Mouse (Mus musculus) intestine, embryonic 14.5 days (tissue): ENCODE data around the gene Osbpl9. TPM values are rescaled to one million over a fixed set of nuclear protein-coding genes. Genes with fewer than 3 reads are reported as not detected.

Experiments
- ATAC-seq: fragments of 200-750 bp; cut with Nextera tagmentation; replicated peaks from 2 replicates; pipeline ENCODE4 v1.8.0; 2017; ENCODE audit warnings: low read depth, moderate number of reproducible peaks, moderate TSS enrichment, moderate library complexity; ENCODE audit not compliant: low FRiP score, low TSS enrichment
- DNase-seq: peaks from one replicate; pipeline ENCODE4 v3.0.0-alpha.2; 2018; ENCODE audit warnings: low spot score
- H3K27ac ChIP-seq: fragments of 300-500 bp; sonication (generic); 2 replicates; pipeline ENCODE4 v1.5.1; 2014; ENCODE audit warnings: low read depth, mild to moderate bottlenecking, control low read depth
- H3K27me3 ChIP-seq: fragments of 300-500 bp; sonication (generic); replicated peaks from 2 replicates; pipeline ENCODE4 v1.6.1; 2014; ENCODE audit warnings: low read length, control low read depth; ENCODE audit not compliant: control insufficient read depth, insufficient read depth
- H3K36me3 ChIP-seq: fragments of 300-500 bp; sonication (generic); 2 replicates; pipeline ENCODE4 v1.6.1; 2014; ENCODE audit warnings: low read length, control low read depth; ENCODE audit not compliant: control insufficient read depth, insufficient read depth
- H3K4me1 ChIP-seq: fragments of 300-500 bp; sonication (generic); replicated peaks from 2 replicates; pipeline ENCODE4 v1.6.1; 2014; ENCODE audit warnings: low read length, control low read depth, mixed read lengths; ENCODE audit not compliant: control insufficient read depth, insufficient read depth
- H3K4me2 ChIP-seq: fragments of 300-500 bp; sonication (generic); 2 replicates; pipeline ENCODE4 v1.6.1; 2014; ENCODE audit warnings: low read length
- H3K4me3 ChIP-seq: fragments of 300-500 bp; sonication (generic); 2 replicates; pipeline ENCODE4 v1.5.1; 2014; ENCODE audit warnings: low read depth, low read length, control low read depth, mixed read lengths
- H3K9ac ChIP-seq: fragments of 300-500 bp; sonication (generic); 2 replicates; pipeline ENCODE4 v1.6.1; 2014; ENCODE audit warnings: mild to moderate bottlenecking, low read length
- H3K9me3 ChIP-seq: fragments of 300-500 bp; sonication (generic); 2 replicates; pipeline ENCODE4 v1.6.1; 2016; ENCODE audit warnings: low read length, control low read depth; ENCODE audit not compliant: control insufficient read depth
- WGBS: fragments of 180-500 bp; shearing (Covaris S2); extraction: QIAGEN DNeasy Blood & Tissue Kit; methylation state at CpG from one replicate; pipeline ENCODE4 v1.1.7; 2014; 5-methylcytosine and 5-hydroxymethylcytosine counted together
- polyA plus RNA-seq: library from polyadenylated mRNA; unstranded; fragments of >200 nt; fragmentation: Nextera tagmentation; extraction: Ambion mirVana; gene quantifications from 2 replicates; pipeline ENCODE4 v1.2.1, GENCODE M21; 2014

Gene Osbpl9
- polyA plus RNA-seq, 1 experiment from 2014 or later: 53.6 TPM

- Histone ChIP-seq H3K27ac (no peak overlapping the region), H3K36me3 (no peaks in the 10 kb centered on the region), H3K27me3 (no peaks in the 10 kb centered on the region), H3K4me1 (0 out of 2 replicates have a peak, but pooled peaks cover 3% of the 10 kb centered on the region), H3K9ac (no peak overlapping the region), H3K9me3 (no peaks in the 10 kb centered on the region), H3K4me3 (no peak overlapping the region), H3K4me2 (no peak overlapping the region)
- no peak for ATAC-seq
- WGBS: 89% methylated on average over 5 of the region's 5 CpGs
- DNase-seq: no peak
Observed at GRCm38 (mm10) chr4:109193886-109194285, 8.2 kb downstream of the Osbpl9 start.

GRCm38 (mm10) chr4:109191598-109191997 is 10.5 kb downstream of the Osbpl9 start:
- H3K4me3 ChIP-seq: no peak overlapping the region
- no peak overlapping the region for H3K4me2 ChIP-seq
- no peaks in the 10 kb centered on the region for H3K36me3 ChIP-seq
- no peak overlapping the region for H3K27ac ChIP-seq
- no peak overlapping the region for H3K9ac ChIP-seq
- DNase-seq (no peak), ATAC-seq (no peak)
- 0 out of 2 replicates have a peak, but pooled peaks cover 3% of the 10 kb centered on the region for H3K4me1 ChIP-seq
- no peaks in the 10 kb centered on the region for H3K27me3 ChIP-seq
- no peaks in the 10 kb centered on the region for H3K9me3 ChIP-seq
- 48% methylated on average over 10 of the region's 10 CpGs for WGBS

GRCm38 (mm10) chr4:109185616-109186405 is 16.3 kb downstream of the Osbpl9 start:
- H3K4me2 ChIP-seq: no peak overlapping the region
- WGBS: 70% methylated on average over 8 of the region's 8 CpGs
- no peak for DNase-seq
- peaks cover 4% of the 10 kb centered on the region; the same call in 1 of the 2 replicates for H3K4me1 ChIP-seq
- no peaks in the 10 kb centered on the region for H3K36me3 ChIP-seq
- no peak overlapping the region for H3K9ac ChIP-seq
- ATAC-seq: no peak
- no peaks in the 10 kb centered on the region for H3K9me3 ChIP-seq
- no peak overlapping the region for H3K4me3 ChIP-seq
- no peaks in the 10 kb centered on the region for H3K27me3 ChIP-seq
- H3K27ac ChIP-seq: no peak overlapping the region

GRCm38 (mm10) chr4:109175677-109176076 is 26.4 kb downstream of the Osbpl9 start:
- Histone ChIP-seq H3K27ac (no peak overlapping the region), H3K4me2 (no peak overlapping the region), H3K9me3 (no peaks in the 10 kb centered on the region), H3K9ac (no peak overlapping the region), H3K27me3 (no peaks in the 10 kb centered on the region), H3K4me3 (no peak overlapping the region), H3K4me1 (no peaks in the 10 kb centered on the region), H3K36me3 (no peaks in the 10 kb centered on the region)
- DNase-seq: no peak
- ATAC-seq: no peak

- H3K9me3 ChIP-seq: no peaks in the 10 kb centered on the region
- no peaks in the 10 kb centered on the region for H3K27me3 ChIP-seq
- no peak overlapping the region for H3K27ac ChIP-seq
- no peaks in the 10 kb centered on the region for H3K4me1 ChIP-seq
- DNase-seq (no peak), ATAC-seq (no peak)
- H3K9ac ChIP-seq: no peak overlapping the region
- no peak overlapping the region for H3K4me2 ChIP-seq
- H3K36me3 ChIP-seq: no peaks in the 10 kb centered on the region
- WGBS: 59% methylated on average over 7 of the region's 7 CpGs
- no peak overlapping the region for H3K4me3 ChIP-seq
Observed at GRCm38 (mm10) chr4:109173775-109174440, 28.2 kb downstream of the Osbpl9 start.

- Histone ChIP-seq H3K4me2 (no peak overlapping the region), H3K4me3 (no peak overlapping the region), H3K9me3 (no peaks in the 10 kb centered on the region), H3K27me3 (no peaks in the 10 kb centered on the region), H3K27ac (no peak overlapping the region), H3K36me3 (no peaks in the 10 kb centered on the region), H3K4me1 (no peaks in the 10 kb centered on the region), H3K9ac (no peak overlapping the region)
- no peak for DNase-seq
- 80% methylated on average over 4 of the region's 4 CpGs for WGBS
- ATAC-seq: no peak
Observed at GRCm38 (mm10) chr4:109173369-109173768, 28.7 kb downstream of the Osbpl9 start.

GRCm38 (mm10) chr4:109165521-109166173 is 36.4 kb downstream of the Osbpl9 start:
- Histone ChIP-seq H3K9ac (no peak overlapping the region), H3K36me3 (no peaks in the 10 kb centered on the region), H3K4me2 (no peak overlapping the region), H3K9me3 (no peaks in the 10 kb centered on the region), H3K27me3 (no peaks in the 10 kb centered on the region), H3K4me3 (no peak overlapping the region), H3K4me1 (no peaks in the 10 kb centered on the region), H3K27ac (no peak overlapping the region)
- ATAC-seq (no peak), DNase-seq (peak; percentile 94)
- 33% methylated on average over 12 of the region's 12 CpGs for WGBS

- Histone ChIP-seq H3K4me1 (peaks cover 9% of the 10 kb centered on the region; the same call in 1 of the 2 replicates), H3K36me3 (no peaks in the 10 kb centered on the region), H3K27me3 (no peaks in the 10 kb centered on the region), H3K9ac (no peak overlapping the region), H3K27ac (no peak overlapping the region), H3K4me2 (peak overlapping the region; percentile 44), H3K9me3 (no peaks in the 10 kb centered on the region), H3K4me3 (no peak overlapping the region)
- DNase-seq (no peak), ATAC-seq (no peak)
- 27% methylated on average over 24 of the region's 24 CpGs for WGBS
Observed at GRCm38 (mm10) chr4:109156481-109157261, 45.4 kb downstream of the Osbpl9 start.
